Mouse (Mus musculus): Measurements from ENCODE around the gene Krtcap3. TPM values are rescaled to one million over a fixed set of nuclear protein-coding genes. Genes with fewer than 3 reads are reported as not detected.
A peak's percentile ranks its signal among the peaks of the same experiment; 100 is the strongest.
"Not testable (repeated sequence)": the region's sequence is repeated elsewhere in the genome, so short reads cannot be mapped to it uniquely, and the experiment has no call there.

Gene Krtcap3
- polyA plus RNA-seq (2015; fragmentation: Nextera tagmentation; extraction: Ambion mirVana) = 3.9 and 4.9 TPM in 2 replicates

DNA sequence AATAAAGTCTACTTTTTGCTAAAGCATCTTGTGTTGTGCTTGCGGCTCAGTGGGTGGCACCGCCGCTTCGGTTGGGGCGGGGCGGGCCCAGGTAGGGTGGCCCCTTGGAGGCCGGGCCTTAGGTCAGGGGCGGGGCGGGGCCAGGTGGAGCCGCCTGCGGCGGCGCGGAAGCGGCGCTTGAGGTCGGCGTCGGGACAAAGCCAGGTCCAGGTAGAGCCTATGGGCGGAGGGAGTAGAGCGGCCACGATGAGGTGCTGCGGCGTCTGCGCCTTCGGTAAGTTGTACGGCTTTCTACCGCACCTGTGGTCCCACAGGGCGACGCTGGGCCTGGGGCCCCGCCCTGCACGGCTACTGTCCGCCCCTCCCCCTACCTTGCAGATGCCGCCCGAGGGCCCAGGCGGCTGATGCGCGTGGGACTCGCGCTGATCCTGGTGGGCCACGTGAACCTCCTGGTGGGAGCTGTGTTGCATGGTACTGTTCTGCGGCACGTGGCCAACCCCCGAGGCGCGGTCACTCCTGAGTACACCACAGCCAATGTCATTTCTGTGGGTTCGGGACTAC, at the start of gene Krtcap3:
TSS of gene Krtcap3 (plus strand) at position 151 of the 561 bp plus-strand sequence.
- Histone ChIP-seq H3K4me3 (replicated peaks) (peak within 1 kb of the TSS; percentile 55), H3K9ac (no peak within 1 kb of the TSS), H3K9me3 (replicated peaks) (no peaks in the 10 kb centered on the region), H3K36me3 (replicated peaks) (peaks cover 52% of the 10 kb centered on the region), H3K4me2 (peak within 1 kb of the TSS; percentile 70), H3K27ac (replicated peaks) (no peak within 1 kb of the TSS), H3K4me1 (replicated peaks) (peaks cover 34% of the 10 kb centered on the region), H3K27me3 (no peaks in the 10 kb centered on the region)
- 60% methylated on average over 47 of the region's 47 CpGs for WGBS (ENCODE audit: insufficient replicate concordance)
- ATAC-seq (ENCODE audit: insufficient read depth) = peak; percentile 76

DNA sequence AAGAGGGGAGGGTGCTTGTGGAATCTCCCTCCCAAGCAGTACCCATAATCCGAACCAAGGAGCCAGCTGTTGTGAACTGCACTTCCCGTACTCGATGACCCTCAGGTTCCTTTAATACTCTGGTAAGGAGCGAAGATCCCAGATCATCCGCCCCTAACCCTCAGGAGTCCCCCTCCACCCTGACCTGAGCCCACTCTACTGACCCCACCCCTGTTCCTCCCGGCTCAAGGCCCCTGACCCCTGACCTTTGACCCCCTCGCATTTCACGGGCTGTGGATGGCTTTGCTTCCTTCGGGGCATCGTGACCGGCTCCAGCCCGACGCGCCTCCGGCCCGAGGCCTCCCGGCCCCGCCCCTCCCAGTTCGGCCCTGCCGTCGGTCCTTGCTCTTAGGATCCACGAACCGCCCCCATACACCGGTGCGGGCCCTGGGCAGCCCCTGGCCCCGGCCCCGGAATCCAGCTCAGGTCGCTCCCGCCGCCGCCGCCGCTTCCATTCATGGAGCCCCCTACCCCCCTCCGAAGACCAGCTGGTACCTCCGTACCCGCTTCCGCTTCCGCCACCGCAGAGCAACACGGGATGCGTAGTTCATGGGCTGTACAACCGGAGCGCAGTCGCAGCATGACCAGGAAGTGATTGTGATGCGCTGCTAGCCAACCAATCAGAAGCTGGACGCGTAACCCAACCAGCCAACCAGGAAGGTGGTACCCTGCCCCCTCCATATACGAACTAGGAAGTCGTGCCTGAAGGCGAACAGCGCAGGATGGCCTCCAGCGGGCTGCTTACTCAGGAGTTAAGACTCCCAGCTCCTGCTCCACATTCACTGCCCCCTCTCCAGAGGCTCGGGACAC, 49.5 kb upstream of the Krtcap3 start, which contains the start of gene Zfp513:
TSS of gene Zfp513 (minus strand) at position 562 of the 849 bp plus-strand sequence.
- Histone ChIP-seq H3K4me2 (peak within 1 kb of the TSS; percentile 94), H3K9me3 (replicated peaks) (no peaks in the 10 kb centered on the region), H3K27me3 (no peaks in the 10 kb centered on the region), H3K27ac (replicated peaks) (peak within 1 kb of the TSS; percentile 84), H3K9ac (peak within 1 kb of the TSS; percentile 78), H3K4me1 (replicated peaks) (peaks cover 31% of the 10 kb centered on the region), H3K4me3 (replicated peaks) (peak within 1 kb of the TSS; percentile 86), H3K36me3 (replicated peaks) (peaks cover 83% of the 10 kb centered on the region)
- ATAC-seq (ENCODE audit: insufficient read depth) = peak; percentile 95
- under 1% methylated on average over 53 of the region's 53 CpGs for WGBS (ENCODE audit: insufficient replicate concordance)

DNA sequence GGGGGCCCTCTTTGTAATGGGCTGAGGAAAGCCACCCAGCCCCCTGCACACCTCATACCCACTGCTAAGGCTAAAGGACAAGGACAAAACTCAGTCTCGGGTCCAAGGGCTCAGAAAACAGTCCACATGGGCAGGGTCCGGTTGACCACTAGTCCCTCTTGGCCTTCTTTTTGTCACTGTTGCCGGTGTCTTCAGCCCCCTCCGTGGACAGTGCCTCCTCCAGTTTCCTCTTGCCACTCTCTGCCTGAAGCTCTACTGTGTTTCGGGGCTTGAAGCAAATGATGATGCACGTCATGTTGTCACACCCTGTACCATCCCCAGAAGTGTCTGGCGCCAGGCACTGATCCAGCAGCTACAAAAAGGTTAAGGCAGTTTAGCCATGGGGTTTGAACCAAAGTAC, 48.6 kb upstream of the Krtcap3 start:
- H3K27ac ChIP-seq (replicated peaks) = peak overlapping the region; percentile 84
- peak overlapping the region; percentile 86 for H3K4me3 ChIP-seq (replicated peaks)
- H3K9me3 ChIP-seq (replicated peaks) = no peaks in the 10 kb centered on the region
- 77% methylated on average over 7 of the region's 7 CpGs for WGBS (ENCODE audit: insufficient replicate concordance)
- no peak for ATAC-seq (ENCODE audit: insufficient read depth)
- no peaks in the 10 kb centered on the region for H3K27me3 ChIP-seq
- peaks cover 31% of the 10 kb centered on the region for H3K4me1 ChIP-seq (replicated peaks)
- peak overlapping the region; percentile 94 for H3K4me2 ChIP-seq
- H3K36me3 ChIP-seq (replicated peaks) = peaks cover 83% of the 10 kb centered on the region
- no peak overlapping the region; the same call in 1 of the 2 replicates for H3K9ac ChIP-seq

DNA sequence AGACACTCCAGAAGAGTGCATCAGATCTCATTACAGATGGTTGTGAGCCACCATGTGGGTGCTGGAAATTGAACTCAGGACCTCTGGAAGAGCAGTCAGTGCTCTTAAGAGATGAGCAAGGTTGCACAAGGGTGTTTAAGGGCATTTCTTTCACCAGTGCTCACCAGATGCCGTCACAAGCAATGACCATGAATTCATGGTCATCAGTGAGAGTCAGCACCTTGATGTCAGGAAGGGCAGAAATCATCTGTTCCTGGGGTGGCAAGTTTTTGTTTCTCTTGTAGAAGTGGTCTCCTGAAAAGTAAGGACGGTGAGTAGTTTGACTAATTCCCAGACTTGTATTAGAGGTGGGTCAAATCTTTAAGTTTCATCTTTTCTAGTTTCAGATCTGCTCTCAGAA, 47.6 kb upstream of the Krtcap3 start:
- Histone ChIP-seq H3K4me3 (replicated peaks) (no peak overlapping the region), H3K4me1 (replicated peaks) (peaks cover 25% of the 10 kb centered on the region), H3K36me3 (replicated peaks) (peaks cover 83% of the 10 kb centered on the region), H3K9ac (no peak overlapping the region), H3K27me3 (no peaks in the 10 kb centered on the region), H3K9me3 (replicated peaks) (no peaks in the 10 kb centered on the region), H3K27ac (replicated peaks) (no peak overlapping the region), H3K4me2 (no peak overlapping the region)
- 87% methylated on average over 2 of the region's 2 CpGs for WGBS (ENCODE audit: insufficient replicate concordance)
- ATAC-seq (ENCODE audit: insufficient read depth) = no peak

DNA sequence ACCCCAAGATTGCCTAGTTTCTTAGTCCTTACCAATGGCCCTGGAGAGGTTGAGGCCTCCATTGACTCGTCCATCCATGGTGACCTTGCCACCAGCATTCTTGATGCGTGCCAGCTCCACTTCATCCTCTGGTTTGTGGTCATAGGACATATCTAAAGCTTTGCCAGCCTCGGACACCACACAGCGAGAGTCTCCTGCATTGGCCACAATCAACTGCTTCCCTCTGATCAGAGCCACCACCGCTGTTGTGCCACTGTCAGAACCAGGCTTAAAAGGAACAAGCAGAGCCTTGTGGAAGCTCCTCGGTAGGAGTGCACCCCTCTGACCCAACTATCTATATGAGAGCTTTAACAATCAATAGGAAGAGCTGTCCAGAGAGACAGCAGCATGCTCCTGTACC, 47.1 kb upstream of the Krtcap3 start:
- 81% methylated on average over 6 of the region's 6 CpGs for WGBS (ENCODE audit: insufficient replicate concordance)
- no peaks in the 10 kb centered on the region for H3K9me3 ChIP-seq (replicated peaks)
- H3K4me1 ChIP-seq (replicated peaks) = peaks cover 25% of the 10 kb centered on the region
- no peak overlapping the region for H3K27ac ChIP-seq (replicated peaks)
- H3K27me3 ChIP-seq = no peaks in the 10 kb centered on the region
- no peak overlapping the region for H3K9ac ChIP-seq
- no peak overlapping the region for H3K4me3 ChIP-seq (replicated peaks)
- no peak overlapping the region for H3K4me2 ChIP-seq
- no peak for ATAC-seq (ENCODE audit: insufficient read depth)
- H3K36me3 ChIP-seq (replicated peaks) = peaks cover 78% of the 10 kb centered on the region

DNA sequence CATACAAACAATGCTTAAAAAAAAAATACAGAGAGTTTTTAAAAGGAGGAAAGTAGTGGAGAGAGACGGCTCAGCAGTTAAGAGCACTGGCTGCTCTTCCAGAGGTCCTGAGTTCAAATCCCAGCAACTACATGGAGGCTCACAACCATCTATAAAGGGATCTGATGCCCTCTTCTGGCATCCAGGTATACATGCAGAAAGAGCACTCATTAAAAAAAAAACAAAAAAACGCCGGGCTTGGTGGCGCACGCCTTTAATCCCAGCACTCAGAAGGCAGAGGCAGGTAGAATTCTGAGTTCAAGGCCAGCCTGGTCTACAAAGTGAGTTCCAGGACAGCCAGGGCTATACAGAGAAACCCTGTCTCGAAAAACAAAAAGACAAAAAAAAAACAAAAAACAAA, 34.9 kb upstream of the Krtcap3 start:
- H3K27ac ChIP-seq (replicated peaks); H3K9me3 ChIP-seq (replicated peaks); H3K27me3 ChIP-seq; H3K4me2 ChIP-seq; H3K4me3 ChIP-seq (replicated peaks); H3K9ac ChIP-seq; ATAC-seq (ENCODE audit: insufficient read depth): not testable (repeated sequence)
- peaks cover 19% of the 10 kb centered on the region; the same call in 1 of the 2 replicates for H3K36me3 ChIP-seq (replicated peaks)
- WGBS (ENCODE audit: insufficient replicate concordance) = 70% methylated on average over 6 of the region's 6 CpGs
- peaks cover 61% of the 10 kb centered on the region for H3K4me1 ChIP-seq (replicated peaks)

DNA sequence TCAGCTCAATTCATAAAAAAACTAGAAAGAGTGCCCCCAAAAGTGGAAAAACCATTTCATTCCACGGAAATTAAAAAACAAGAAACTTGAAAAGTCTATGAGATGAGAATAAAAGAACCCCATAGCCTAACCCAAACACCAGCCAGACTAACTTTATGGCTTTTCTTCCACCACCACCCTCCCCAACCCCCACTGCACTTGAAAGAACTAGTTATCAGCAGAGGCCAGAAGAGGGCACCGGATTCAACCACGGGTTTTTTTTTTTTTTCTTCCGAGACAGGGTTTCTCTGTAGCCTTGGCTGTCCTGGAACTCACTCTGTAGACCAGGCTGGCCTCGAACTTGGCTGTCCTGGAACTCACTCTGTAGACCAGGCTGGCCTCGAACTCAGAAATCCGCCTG, 33.2 kb upstream of the Krtcap3 start:
- peak overlapping the region; percentile 100 for H3K4me3 ChIP-seq (replicated peaks)
- H3K36me3 ChIP-seq (replicated peaks) = peaks cover 11% of the 10 kb centered on the region; the same call in 1 of the 2 replicates
- H3K9me3 ChIP-seq (replicated peaks) = no peaks in the 10 kb centered on the region
- peak; percentile 26; the same call in 1 of the 2 replicates for ATAC-seq (ENCODE audit: insufficient read depth)
- 16% methylated on average over 7 of the region's 7 CpGs for WGBS (ENCODE audit: insufficient replicate concordance)
- H3K9ac ChIP-seq = peak overlapping the region; percentile 47; the same call in 1 of the 2 replicates
- H3K4me1 ChIP-seq (replicated peaks) = peaks cover 54% of the 10 kb centered on the region
- no peaks in the 10 kb centered on the region for H3K27me3 ChIP-seq
- peak overlapping the region; percentile 85 for H3K4me2 ChIP-seq
- peak overlapping the region; percentile 95 for H3K27ac ChIP-seq (replicated peaks)

DNA sequence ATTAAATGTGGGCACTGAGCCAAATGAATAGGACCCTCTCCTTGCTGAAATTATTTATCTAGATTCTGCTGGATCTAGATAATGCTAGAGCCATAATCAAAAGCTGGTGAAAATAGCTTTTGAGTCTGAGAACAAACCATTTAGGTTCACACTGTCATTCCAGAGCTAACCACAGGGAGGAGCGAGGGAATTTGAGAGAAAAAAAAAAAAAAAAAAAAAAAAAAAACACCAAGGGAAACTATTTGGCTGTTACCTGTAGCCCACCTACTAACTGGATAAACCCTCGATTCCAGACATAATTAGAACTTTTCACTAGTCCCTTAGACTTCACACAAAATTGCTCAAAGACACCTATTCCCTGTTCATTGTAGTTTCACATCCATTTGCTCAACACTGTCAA, 32.4 kb upstream of the Krtcap3 start:
- ATAC-seq (ENCODE audit: insufficient read depth) = no peak
- peak overlapping the region; percentile 100 for H3K4me3 ChIP-seq (replicated peaks)
- H3K9ac ChIP-seq = peak overlapping the region; percentile 47
- peaks cover 10% of the 10 kb centered on the region; the same call in 1 of the 2 replicates for H3K36me3 ChIP-seq (replicated peaks)
- 1% methylated on average over 2 of the region's 2 CpGs for WGBS (ENCODE audit: insufficient replicate concordance)
- H3K27ac ChIP-seq (replicated peaks) = peak overlapping the region; percentile 95
- no peaks in the 10 kb centered on the region for H3K27me3 ChIP-seq
- H3K9me3 ChIP-seq (replicated peaks) = no peaks in the 10 kb centered on the region
- peak overlapping the region; percentile 85 for H3K4me2 ChIP-seq
- H3K4me1 ChIP-seq (replicated peaks) = peaks cover 53% of the 10 kb centered on the region

DNA sequence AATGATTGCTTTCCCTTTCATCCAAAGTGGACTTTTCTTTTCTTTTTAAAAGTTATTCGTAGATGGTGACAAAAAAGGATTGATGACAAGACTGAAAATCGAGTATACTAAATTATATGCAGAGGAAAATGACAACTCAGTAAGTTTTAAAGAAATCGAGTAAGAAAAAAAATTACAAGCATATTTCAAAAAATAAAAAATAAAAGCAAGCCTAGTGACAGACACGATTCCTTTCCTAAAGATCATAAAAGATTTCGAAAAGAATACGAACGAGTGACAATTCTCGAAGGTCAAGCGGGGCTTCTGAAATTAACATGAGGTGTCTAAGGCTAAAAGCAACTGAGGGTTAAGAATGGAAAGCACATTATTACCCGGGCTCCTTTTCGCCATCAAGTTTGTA, 32.0 kb upstream of the Krtcap3 start:
- peak overlapping the region; percentile 96 for H3K9ac ChIP-seq
- H3K27me3 ChIP-seq = no peaks in the 10 kb centered on the region
- WGBS (ENCODE audit: insufficient replicate concordance) = under 1% methylated on average over 11 of the region's 11 CpGs
- H3K9me3 ChIP-seq (replicated peaks) = no peaks in the 10 kb centered on the region
- peaks cover 52% of the 10 kb centered on the region for H3K4me1 ChIP-seq (replicated peaks)
- ATAC-seq (ENCODE audit: insufficient read depth) = no peak
- H3K27ac ChIP-seq (replicated peaks) = peak overlapping the region; percentile 95
- peak overlapping the region; percentile 85 for H3K4me2 ChIP-seq
- H3K36me3 ChIP-seq (replicated peaks) = peaks cover 7% of the 10 kb centered on the region; the same call in 1 of the 2 replicates
- H3K4me3 ChIP-seq (replicated peaks) = peak overlapping the region; percentile 100

DNA sequence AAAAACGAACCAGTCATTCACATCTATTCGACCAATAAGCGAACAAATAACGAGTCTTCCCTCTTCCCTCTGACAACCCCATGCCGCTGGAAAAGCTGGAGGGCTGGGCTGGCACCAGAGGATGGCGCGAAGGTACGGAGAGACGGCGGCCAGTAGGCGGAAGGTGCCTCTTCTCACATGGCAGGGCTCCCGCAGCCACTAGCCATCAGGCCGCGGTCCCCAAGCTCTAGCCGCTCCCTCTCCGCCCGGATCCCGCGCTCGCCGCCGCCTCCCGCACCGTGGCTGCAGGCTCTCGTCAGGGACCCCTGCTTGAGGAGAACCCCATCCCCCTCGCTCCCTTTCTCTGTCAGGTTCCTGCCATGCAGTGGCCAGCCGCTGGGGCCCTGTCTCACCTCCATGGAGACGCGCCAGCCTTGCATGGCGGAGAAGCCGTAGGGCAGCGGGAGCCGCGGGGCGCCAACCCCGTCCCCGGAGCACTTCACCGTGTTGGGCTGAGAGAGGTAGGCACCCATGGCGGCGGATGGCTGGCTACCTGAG, 31.5 kb upstream of the Krtcap3 start:
- peak overlapping the region; percentile 95 for H3K27ac ChIP-seq (replicated peaks)
- peak overlapping the region; percentile 100 for H3K4me3 ChIP-seq (replicated peaks)
- peak overlapping the region; percentile 96 for H3K9ac ChIP-seq
- peak overlapping the region; percentile 85 for H3K4me2 ChIP-seq
- under 1% methylated on average over 39 of the region's 40 CpGs for WGBS (ENCODE audit: insufficient replicate concordance)
- peak; percentile 55 for ATAC-seq (ENCODE audit: insufficient read depth)
- peaks cover 47% of the 10 kb centered on the region for H3K4me1 ChIP-seq (replicated peaks)
- peaks cover 7% of the 10 kb centered on the region; the same call in 1 of the 2 replicates for H3K36me3 ChIP-seq (replicated peaks)
- H3K27me3 ChIP-seq = no peaks in the 10 kb centered on the region
- no peaks in the 10 kb centered on the region for H3K9me3 ChIP-seq (replicated peaks)
